Mouse (Mus musculus) limb, embryonic 13.5 days (tissue): ENCODE measurements around the gene Rnf217. TPM values are rescaled to one million over a fixed set of nuclear protein-coding genes. Genes with fewer than 3 reads are reported as not detected.

Experiments
- ATAC-seq: fragments of 200-750 bp; cut with Nextera tagmentation; 2 replicates; pipeline ENCODE4 v1.8.0; 2017; ENCODE audit warnings: low read depth, moderate number of reproducible peaks, moderate TSS enrichment; ENCODE audit not compliant: low FRiP score
- H3K27ac ChIP-seq: fragments of 300-500 bp; sonication (generic); 2 replicates; pipeline ENCODE4 v1.5.1; 2015; ENCODE audit warnings: inconsistent platforms, mild to moderate bottlenecking, moderate library complexity
- H3K27me3 ChIP-seq: fragments of 300-500 bp; sonication (generic); 2 replicates; pipeline ENCODE4 v1.6.1; 2015; ENCODE audit warnings: mild to moderate bottlenecking, inconsistent platforms
- H3K36me3 ChIP-seq: fragments of 300-500 bp; sonication (generic); 2 replicates; pipeline ENCODE4 v1.6.1; 2015; ENCODE audit warnings: inconsistent platforms, mild to moderate bottlenecking, moderate library complexity
- H3K4me1 ChIP-seq: fragments of 300-500 bp; sonication (generic); 2 replicates; pipeline ENCODE4 v1.6.1; 2015; ENCODE audit warnings: inconsistent platforms
- H3K4me2 ChIP-seq: fragments of 300-500 bp; sonication (generic); replicated peaks from 2 replicates; pipeline ENCODE4 v1.6.1; 2015; ENCODE audit warnings: inconsistent platforms, mild to moderate bottlenecking, moderate library complexity
- H3K4me3 ChIP-seq: fragments of 300-500 bp; sonication (generic); 2 replicates; pipeline ENCODE4 v1.5.1; 2015; ENCODE audit warnings: moderate library complexity, mild to moderate bottlenecking, inconsistent platforms
- H3K9ac ChIP-seq: fragments of 300-500 bp; sonication (generic); 2 replicates; pipeline ENCODE4 v1.6.1; 2015; ENCODE audit warnings: mild to moderate bottlenecking, inconsistent platforms
- H3K9me3 ChIP-seq: fragments of 300-500 bp; sonication (generic); 2 replicates; pipeline ENCODE4 v1.6.1; 2016; ENCODE audit warnings: inconsistent platforms
- WGBS: fragments of 180-500 bp; shearing (Covaris S2); methylation state at CpG from one replicate; pipeline ENCODE4 v1.1.7; 2015; 5-methylcytosine and 5-hydroxymethylcytosine counted together
- polyA plus RNA-seq: library from polyadenylated mRNA; unstranded; fragments of >200 nt; fragmentation: Nextera tagmentation; extraction: Ambion mirVana; gene quantifications from 2 replicates; pipeline ENCODE4 v1.2.1, GENCODE M21; 2015

The Rnf217 gene
- polyA plus RNA-seq, 1 experiment from 2014 or later: 1.6 TPM

- no peaks in the 10 kb centered on the region for H3K27me3 ChIP-seq
- H3K27ac ChIP-seq: no peak overlapping the region
- ATAC-seq: no peak
- no peak overlapping the region for H3K4me2 ChIP-seq
- peaks cover 13% of the 10 kb centered on the region for H3K4me1 ChIP-seq
- no peaks in the 10 kb centered on the region for H3K9me3 ChIP-seq
- H3K9ac ChIP-seq: no peak overlapping the region
- peaks cover 7% of the 10 kb centered on the region; the same call in 1 of the 2 replicates for H3K36me3 ChIP-seq
- H3K4me3 ChIP-seq: no peak overlapping the region
- 86% methylated on average over 3 of the region's 3 CpGs for WGBS
Observed at GRCm38 (mm10) chr10:31525705-31526104, 83.3 kb downstream of the Rnf217 start.

GRCm38 (mm10) chr10:31519420-31519819 lies 89.6 kb downstream of the Rnf217 start:
- Histone ChIP-seq H3K4me1 (0 out of 2 replicates have a peak, but pooled peaks cover 2% of the 10 kb centered on the region), H3K27me3 (no peaks in the 10 kb centered on the region), H3K36me3 (peaks cover 11% of the 10 kb centered on the region; the same call in 1 of the 2 replicates), H3K27ac (no peak overlapping the region), H3K9ac (no peak overlapping the region), H3K4me2 (no peak overlapping the region), H3K9me3 (no peaks in the 10 kb centered on the region), H3K4me3 (no peak overlapping the region)
- ATAC-seq: no peak
- 69% methylated on average over 1 of the region's 1 CpGs for WGBS

GRCm38 (mm10) chr10:31518210-31518609 lies 90.8 kb downstream of the Rnf217 start:
- 96% methylated on average over 4 of the region's 4 CpGs for WGBS
- H3K27me3 ChIP-seq: no peaks in the 10 kb centered on the region
- H3K9ac ChIP-seq: no peak overlapping the region
- no peak overlapping the region for H3K4me2 ChIP-seq
- H3K4me3 ChIP-seq: no peak overlapping the region
- H3K4me1 ChIP-seq: 0 out of 2 replicates have a peak, but pooled peaks cover 2% of the 10 kb centered on the region
- H3K9me3 ChIP-seq: no peaks in the 10 kb centered on the region
- no peak overlapping the region for H3K27ac ChIP-seq
- no peak for ATAC-seq
- peaks cover 11% of the 10 kb centered on the region; the same call in 1 of the 2 replicates for H3K36me3 ChIP-seq

- no peak overlapping the region for H3K4me2 ChIP-seq
- 0 out of 2 replicates have a peak, but pooled peaks cover 2% of the 10 kb centered on the region for H3K4me1 ChIP-seq
- 78% methylated on average over 4 of the region's 4 CpGs for WGBS
- H3K9me3 ChIP-seq: no peaks in the 10 kb centered on the region
- no peak overlapping the region for H3K9ac ChIP-seq
- peaks cover 11% of the 10 kb centered on the region; the same call in 1 of the 2 replicates for H3K36me3 ChIP-seq
- ATAC-seq: no peak
- no peak overlapping the region for H3K4me3 ChIP-seq
- H3K27me3 ChIP-seq: no peaks in the 10 kb centered on the region
- no peak overlapping the region for H3K27ac ChIP-seq
Observed at GRCm38 (mm10) chr10:31517192-31517591, 91.8 kb downstream of the Rnf217 start.

GRCm38 (mm10) chr10:31515897-31516296 lies 93.1 kb downstream of the Rnf217 start:
- Histone ChIP-seq H3K9ac (no peak overlapping the region), H3K4me3 (no peak overlapping the region), H3K27me3 (no peaks in the 10 kb centered on the region), H3K36me3 (peaks cover 11% of the 10 kb centered on the region; the same call in 1 of the 2 replicates), H3K4me1 (0 out of 2 replicates have a peak, but pooled peaks cover 2% of the 10 kb centered on the region), H3K9me3 (no peaks in the 10 kb centered on the region), H3K4me2 (no peak overlapping the region), H3K27ac (no peak overlapping the region)
- no peak for ATAC-seq
- 70% methylated on average over 1 of the region's 1 CpGs for WGBS

- H3K4me3 ChIP-seq: no peak overlapping the region
- ATAC-seq: no peak
- H3K9me3 ChIP-seq: no peaks in the 10 kb centered on the region
- no peaks in the 10 kb centered on the region for H3K27me3 ChIP-seq
- 85% methylated on average over 3 of the region's 3 CpGs for WGBS
- no peak overlapping the region for H3K27ac ChIP-seq
- H3K4me1 ChIP-seq: no peaks in the 10 kb centered on the region
- no peak overlapping the region for H3K9ac ChIP-seq
- H3K4me2 ChIP-seq: no peak overlapping the region
- peaks cover 16% of the 10 kb centered on the region for H3K36me3 ChIP-seq
Observed at GRCm38 (mm10) chr10:31504134-31504551, 104.8 kb downstream of the Rnf217 start.

- WGBS: 94% methylated on average over 8 of the region's 8 CpGs
- Histone ChIP-seq H3K4me2 (no peak overlapping the region), H3K4me3 (no peak overlapping the region), H3K27ac (no peak overlapping the region), H3K27me3 (no peaks in the 10 kb centered on the region), H3K36me3 (peaks cover 11% of the 10 kb centered on the region), H3K9ac (no peak overlapping the region), H3K4me1 (no peaks in the 10 kb centered on the region), H3K9me3 (no peaks in the 10 kb centered on the region)
- ATAC-seq: no peak
Observed at GRCm38 (mm10) chr10:31503542-31504133, 105.3 kb downstream of the Rnf217 start.

- H3K9ac ChIP-seq: no peak overlapping the region
- H3K4me2 ChIP-seq: no peak overlapping the region
- H3K36me3 ChIP-seq: peaks cover 7% of the 10 kb centered on the region
- no peaks in the 10 kb centered on the region for H3K27me3 ChIP-seq
- 88% methylated on average over 5 of the region's 5 CpGs for WGBS
- no peak for ATAC-seq
- no peak overlapping the region for H3K4me3 ChIP-seq
- H3K9me3 ChIP-seq: no peaks in the 10 kb centered on the region
- no peak overlapping the region for H3K27ac ChIP-seq
- no peaks in the 10 kb centered on the region for H3K4me1 ChIP-seq
Observed at GRCm38 (mm10) chr10:31501644-31502043, 107.3 kb downstream of the Rnf217 start.

- Histone ChIP-seq H3K27ac (no peak overlapping the region), H3K9ac (no peak overlapping the region), H3K9me3 (no peaks in the 10 kb centered on the region), H3K27me3 (no peaks in the 10 kb centered on the region), H3K4me2 (no peak overlapping the region), H3K36me3 (no peaks in the 10 kb centered on the region; the same call in 1 of the 2 replicates), H3K4me3 (no peak overlapping the region), H3K4me1 (no peaks in the 10 kb centered on the region)
- ATAC-seq: no peak
- 93% methylated on average over 2 of the region's 2 CpGs for WGBS
Observed at GRCm38 (mm10) chr10:31496931-31497330, 112.1 kb downstream of the Rnf217 start.

- H3K36me3 ChIP-seq: no peaks in the 10 kb centered on the region; the same call in 1 of the 2 replicates
- no peak overlapping the region for H3K27ac ChIP-seq
- H3K9me3 ChIP-seq: no peaks in the 10 kb centered on the region
- H3K27me3 ChIP-seq: no peaks in the 10 kb centered on the region
- H3K9ac ChIP-seq: no peak overlapping the region
- H3K4me1 ChIP-seq: no peaks in the 10 kb centered on the region
- no peak for ATAC-seq
- no peak overlapping the region for H3K4me3 ChIP-seq
- H3K4me2 ChIP-seq: no peak overlapping the region
- WGBS: 54% methylated on average over 3 of the region's 3 CpGs
Observed at GRCm38 (mm10) chr10:31495826-31496225, 113.2 kb downstream of the Rnf217 start.

GRCm38 (mm10) chr10:31494296-31494695 lies 114.7 kb downstream of the Rnf217 start:
- no peaks in the 10 kb centered on the region for H3K4me1 ChIP-seq
- H3K9ac ChIP-seq: no peak overlapping the region
- WGBS: 88% methylated on average over 1 of the region's 1 CpGs
- ATAC-seq: no peak
- H3K27ac ChIP-seq: no peak overlapping the region
- H3K36me3 ChIP-seq: peaks cover 13% of the 10 kb centered on the region
- H3K27me3 ChIP-seq: no peaks in the 10 kb centered on the region
- peaks cover 4% of the 10 kb centered on the region; the same call in 1 of the 2 replicates for H3K9me3 ChIP-seq
- no peak overlapping the region for H3K4me3 ChIP-seq
- no peak overlapping the region for H3K4me2 ChIP-seq

- Histone ChIP-seq H3K9me3 (no peaks in the 10 kb centered on the region), H3K27ac (0 out of 2 replicates have a peak overlapping the region, but pooled peaks have one; percentile 10), H3K4me1 (no peaks in the 10 kb centered on the region), H3K4me2 (no peak overlapping the region), H3K9ac (no peak overlapping the region), H3K27me3 (no peaks in the 10 kb centered on the region), H3K36me3 (no peaks in the 10 kb centered on the region), H3K4me3 (no peak overlapping the region)
- ATAC-seq: no peak
- 58% methylated on average over 10 of the region's 10 CpGs for WGBS
Observed at GRCm38 (mm10) chr10:31467043-31467898, 141.7 kb downstream of the Rnf217 start.
